Mouse (Mus musculus) small intestine, adult 2 months (tissue): ENCODE data around the gene Asb8.

Source experiments
- CTCF ChIP-seq: fragments of 200-500 bp; IDR thresholded peaks from 2 replicates; pipeline ENCODE4 v1.5.1; 2012; ENCODE audit warnings: low read depth, mild to moderate bottlenecking, control low read depth, inconsistent platforms, low read length, moderate library complexity, mixed read lengths; ENCODE audit not compliant: insufficient replicate concordance, insufficient read length; ENCODE audit errors: extremely low read depth
- POLR2A ChIP-seq: fragments of 200-500 bp; IDR thresholded peaks from 2 replicates; pipeline ENCODE4 v1.6.1; 2012; ENCODE audit warnings: low read depth, mild to moderate bottlenecking, control low read depth, inconsistent platforms, low read length, moderate library complexity

DNA sequence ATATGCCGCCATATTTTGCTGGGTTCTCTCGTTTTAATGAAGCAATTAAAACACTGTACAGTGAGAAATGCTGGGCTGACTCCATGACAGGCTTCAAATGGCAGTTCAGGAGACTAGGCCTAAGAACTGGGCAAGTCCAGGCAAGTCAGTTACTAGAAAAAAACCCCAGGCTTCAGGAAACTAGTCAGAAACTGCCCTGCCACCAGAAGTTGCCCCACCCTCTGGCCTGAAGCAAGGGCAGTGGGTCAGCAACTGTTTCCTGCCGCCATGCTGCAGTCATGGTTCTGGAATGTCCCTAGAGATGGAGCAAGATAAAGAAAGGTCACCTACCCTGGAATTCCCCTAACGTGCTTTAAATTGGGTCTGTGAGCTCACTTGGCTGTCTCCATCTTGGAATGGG, 9.5 kb downstream of the Asb8 start:
- TF ChIP-seq POLR2A = no peak
- TF ChIP-seq CTCF = no peak
